Mouse (Mus musculus) liver, embryonic 12.5 days (tissue): ENCODE results near the gene Abhd8. TPM values are rescaled to one million over a fixed set of nuclear protein-coding genes. Genes with fewer than 3 reads are reported as not detected.

Experiments used
- ATAC-seq: fragments of 200-750 bp; cut with Nextera tagmentation; 2 replicates; pipeline ENCODE4 v1.8.0; 2017; ENCODE audit warnings: moderate number of reproducible peaks, mild to moderate bottlenecking, moderate library complexity
- H3K27ac ChIP-seq: fragments of 300-500 bp; sonication (generic); 2 replicates; pipeline ENCODE4 v1.5.1; 2016; ENCODE audit warnings: mild to moderate bottlenecking
- H3K27me3 ChIP-seq: fragments of 300-500 bp; sonication (generic); replicated peaks from 2 replicates; pipeline ENCODE4 v1.6.1; 2016; ENCODE audit warnings: mild to moderate bottlenecking, moderate library complexity
- H3K36me3 ChIP-seq: fragments of 300-500 bp; sonication (generic); 2 replicates; pipeline ENCODE4 v1.6.1; 2016; ENCODE audit warnings: mild to moderate bottlenecking, moderate library complexity
- H3K4me1 ChIP-seq: fragments of 300-500 bp; sonication (generic); 2 replicates; pipeline ENCODE4 v1.6.1; 2016
- H3K4me2 ChIP-seq: fragments of 300-500 bp; sonication (generic); 2 replicates; pipeline ENCODE4 v1.6.1; 2016; ENCODE audit warnings: mild to moderate bottlenecking, moderate library complexity
- H3K4me3 ChIP-seq: fragments of 300-500 bp; sonication (generic); 2 replicates; pipeline ENCODE4 v1.5.1; 2016; ENCODE audit warnings: mild to moderate bottlenecking, moderate library complexity
- H3K9ac ChIP-seq: fragments of 300-500 bp; sonication (generic); 2 replicates; pipeline ENCODE4 v1.6.1; 2016; ENCODE audit warnings: mild to moderate bottlenecking, moderate library complexity
- H3K9me3 ChIP-seq: fragments of 300-500 bp; sonication (generic); replicated peaks from 2 replicates; pipeline ENCODE4 v1.6.1; 2016; ENCODE audit warnings: mild to moderate bottlenecking, moderate library complexity
- WGBS: fragments of 180-500 bp; shearing (Covaris S2); methylation state at CpG from one replicate; pipeline ENCODE4 v1.1.7; 2016; ENCODE audit not compliant: insufficient replicate concordance; 5-methylcytosine and 5-hydroxymethylcytosine counted together
- polyA plus RNA-seq: library from polyadenylated mRNA; unstranded; fragments of >200 nt; fragmentation: Nextera tagmentation; extraction: Ambion mirVana; gene quantifications from 2 replicates; pipeline ENCODE4 v1.2.1, GENCODE M21; 2016

Abhd8 gene
- polyA plus RNA-seq, 1 experiment from 2014 or later, result 17.4 TPM

GRCm38 (mm10) chr8:71495811-71496210 lies 32.4 kb upstream of the Abhd8 start:
- Histone ChIP-seq H3K27me3 (no peaks in the 10 kb centered on the region), H3K36me3 (peaks cover 39% of the 10 kb centered on the region), H3K27ac (no peak overlapping the region), H3K9me3 (no peaks in the 10 kb centered on the region), H3K9ac (no peak overlapping the region), H3K4me3 (no peak overlapping the region), H3K4me2 (no peak overlapping the region), H3K4me1 (peaks cover 54% of the 10 kb centered on the region)
- 91% methylated on average over 5 of the region's 5 CpGs for WGBS
- ATAC-seq, result no peak

- H3K4me2 ChIP-seq, result no peak overlapping the region
These were observed 31.6 kb upstream of the Abhd8 start for GRCm38 (mm10) chr8:71495039-71495438.

DNA sequence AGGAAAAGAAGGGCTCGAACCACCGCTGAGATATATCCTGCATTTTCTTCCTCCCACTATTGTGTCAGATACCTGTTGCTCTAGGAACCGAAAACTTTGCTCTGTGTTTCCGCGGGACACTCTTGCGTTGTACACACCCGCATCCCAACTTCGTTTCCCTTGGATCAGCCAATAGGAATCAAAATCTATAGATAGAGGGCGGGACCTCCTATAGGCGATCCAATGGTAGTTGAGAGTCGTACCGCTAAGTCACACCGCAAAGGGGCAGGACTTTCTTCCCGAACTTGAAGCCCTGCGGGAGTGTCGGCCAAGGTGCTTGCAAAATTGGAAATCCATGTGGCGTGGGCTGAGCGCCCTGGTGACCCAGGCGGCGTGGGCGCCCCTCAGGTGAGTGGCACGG lies 25.0 kb upstream of the Abhd8 start:
- Histone ChIP-seq H3K27me3 (peaks cover 7% of the 10 kb centered on the region; the same call in 1 of the 2 replicates), H3K27ac (peak overlapping the region; percentile 82), H3K9ac (peak overlapping the region; percentile 84), H3K9me3 (no peaks in the 10 kb centered on the region), H3K4me1 (peaks cover 48% of the 10 kb centered on the region), H3K4me2 (peak overlapping the region; percentile 100), H3K4me3 (peak overlapping the region; percentile 85), H3K36me3 (peaks cover 37% of the 10 kb centered on the region)
- under 1% methylated on average over 22 of the region's 22 CpGs for WGBS
- peak; percentile 85 for ATAC-seq

More at GRCm38 (mm10) chr8:71495039-71495438, 31.6 kb upstream of the Abhd8 start:
- Histone ChIP-seq H3K27me3 (no peaks in the 10 kb centered on the region), H3K4me3 (no peak overlapping the region), H3K27ac (no peak overlapping the region), H3K9ac (no peak overlapping the region), H3K4me1 (peaks cover 52% of the 10 kb centered on the region), H3K9me3 (no peaks in the 10 kb centered on the region), H3K36me3 (peaks cover 46% of the 10 kb centered on the region)
- WGBS, result 30% methylated on average over 16 of the region's 16 CpGs
- ATAC-seq, result peak; percentile 20; the same call in 1 of the 2 replicates

DNA sequence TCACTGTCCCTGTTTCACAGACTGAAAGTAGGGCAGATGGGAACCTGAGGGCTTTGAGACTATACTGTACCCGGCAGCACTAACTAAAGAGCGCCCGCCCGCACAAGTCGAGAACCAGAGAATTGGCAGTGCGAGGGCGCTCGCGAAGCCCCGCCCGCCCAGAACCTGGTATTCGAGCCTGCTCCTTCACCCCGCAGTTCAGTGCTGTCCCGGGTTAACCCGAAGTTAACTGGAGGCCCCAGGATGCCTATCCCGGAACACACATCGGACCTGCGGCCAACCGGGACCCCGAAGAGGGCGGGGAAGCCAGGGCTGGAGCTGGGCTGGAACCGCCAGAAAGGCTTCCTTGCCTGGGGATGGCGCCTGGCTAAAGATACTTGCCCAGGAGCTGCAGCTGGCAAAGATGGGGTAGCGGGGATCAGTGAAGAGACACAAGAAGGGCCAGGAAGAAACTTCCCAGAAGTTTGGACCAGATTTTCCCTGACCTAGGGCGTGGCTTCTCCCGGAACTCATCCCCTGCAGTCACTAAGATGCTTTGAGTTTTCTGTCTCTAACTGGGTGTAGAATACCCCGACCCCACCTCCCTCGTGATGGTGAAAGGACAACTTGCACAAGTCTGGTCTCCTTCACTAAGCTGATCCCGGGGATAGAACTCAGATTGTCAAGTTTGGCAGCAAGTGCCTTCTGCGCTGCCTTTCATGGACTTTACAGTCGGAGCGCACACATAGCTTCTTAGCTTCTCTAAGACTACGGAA lies 24.4 kb upstream of the Abhd8 start, which contains the start of gene Gtpbp3:
Gene Gtpbp3, plus strand, starts transcription at position 413 of the 755 bp plus-strand sequence.
- peak within 1 kb of the TSS; percentile 85 for H3K4me3 ChIP-seq
- H3K9me3 ChIP-seq, result no peaks in the 10 kb centered on the region
- peaks cover 32% of the 10 kb centered on the region for H3K36me3 ChIP-seq
- peak; percentile 45 for ATAC-seq
- peak within 1 kb of the TSS; percentile 84 for H3K9ac ChIP-seq
- H3K4me2 ChIP-seq, result peak within 1 kb of the TSS; percentile 100
- H3K4me1 ChIP-seq, result peaks cover 45% of the 10 kb centered on the region
- H3K27ac ChIP-seq, result peak within 1 kb of the TSS; percentile 82
- H3K27me3 ChIP-seq, result peaks cover 7% of the 10 kb centered on the region; the same call in 1 of the 2 replicates
- WGBS, result 2% methylated on average over 33 of the region's 33 CpGs

DNA sequence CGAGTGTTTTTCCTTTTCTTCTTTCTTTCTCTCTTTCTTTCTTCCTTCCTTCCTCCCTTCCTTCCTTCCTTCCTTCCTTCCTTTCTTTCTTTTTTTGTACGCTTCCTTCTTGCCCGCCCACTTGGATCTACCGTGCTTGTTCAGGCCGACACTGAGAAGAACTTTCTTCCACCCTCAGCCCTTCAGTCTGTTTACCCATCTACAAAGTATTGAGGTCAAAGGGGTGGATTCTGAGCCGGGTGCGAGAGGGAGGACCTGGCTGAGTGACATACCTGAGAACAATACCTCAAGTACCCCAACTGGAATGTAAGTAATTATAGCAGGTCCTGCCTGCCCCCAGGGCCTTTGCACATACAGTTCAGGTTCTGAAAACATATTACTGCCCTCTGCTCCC lies 22.7 kb upstream of the Abhd8 start:
- Histone ChIP-seq H3K4me2 (peak overlapping the region; percentile 91), H3K27me3 (peaks cover 20% of the 10 kb centered on the region), H3K36me3 (peaks cover 17% of the 10 kb centered on the region), H3K27ac (no peak overlapping the region), H3K4me1 (peaks cover 46% of the 10 kb centered on the region), H3K9me3 (no peaks in the 10 kb centered on the region), H3K4me3 (peak overlapping the region; percentile 66), H3K9ac (peak overlapping the region; percentile 69; the same call in 1 of the 2 replicates)
- 33% methylated on average over 7 of the region's 7 CpGs for WGBS
- ATAC-seq, result no peak

- H3K4me1 ChIP-seq, result peaks cover 53% of the 10 kb centered on the region
- peak within 1 kb of the TSS; percentile 91 for H3K4me2 ChIP-seq
- peak within 1 kb of the TSS; percentile 66 for H3K4me3 ChIP-seq
- peaks cover 27% of the 10 kb centered on the region for H3K27me3 ChIP-seq
- peaks cover 10% of the 10 kb centered on the region for H3K36me3 ChIP-seq
- no peak within 1 kb of the TSS for H3K27ac ChIP-seq
- H3K9ac ChIP-seq, result peak within 1 kb of the TSS; percentile 69
- ATAC-seq, result peak; percentile 10; the same call in 1 of the 2 replicates
- WGBS, result 6% methylated on average over 53 of the region's 58 CpGs
- no peaks in the 10 kb centered on the region for H3K9me3 ChIP-seq
These were observed 22.0 kb upstream of the Abhd8 start, which contains the start of gene Ano8 for GRCm38 (mm10) chr8:71485142-71486135. Gene Ano8, minus strand, starts transcription at chr8:71485963.

- ATAC-seq, result no peak
- Histone ChIP-seq H3K9me3 (no peaks in the 10 kb centered on the region), H3K27ac (no peak overlapping the region), H3K4me1 (peaks cover 54% of the 10 kb centered on the region), H3K36me3 (peaks cover 3% of the 10 kb centered on the region; the same call in 1 of the 2 replicates), H3K9ac (no peak overlapping the region), H3K27me3 (peaks cover 30% of the 10 kb centered on the region), H3K4me3 (peak overlapping the region; percentile 66; the same call in 1 of the 2 replicates), H3K4me2 (peak overlapping the region; percentile 91)
- 83% methylated on average over 19 of the region's 19 CpGs for WGBS
These were observed 21.3 kb upstream of the Abhd8 start for GRCm38 (mm10) chr8:71484736-71485135.

DNA sequence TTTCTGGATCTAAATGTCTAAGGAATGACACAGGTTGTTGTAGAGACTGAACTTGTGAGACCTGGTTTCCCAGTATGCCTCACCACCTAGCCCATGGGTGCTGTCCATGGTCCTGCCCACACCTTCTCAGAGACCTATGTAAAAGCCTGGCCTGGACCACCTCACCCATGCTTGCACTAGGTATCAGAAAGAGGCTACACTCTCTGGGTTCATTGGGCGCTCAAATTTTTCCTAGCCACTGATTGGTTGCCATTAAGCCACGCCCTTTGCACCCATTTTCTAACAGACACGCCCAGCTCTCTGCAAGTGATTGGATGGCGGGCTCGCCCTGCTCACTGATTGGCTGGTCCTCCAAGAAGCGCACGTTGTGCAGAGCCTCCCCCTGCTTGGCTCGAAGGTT lies 20.5 kb upstream of the Abhd8 start:
- Histone ChIP-seq H3K9ac (no peak overlapping the region), H3K27me3 (peaks cover 35% of the 10 kb centered on the region), H3K9me3 (no peaks in the 10 kb centered on the region), H3K27ac (no peak overlapping the region), H3K4me1 (peaks cover 52% of the 10 kb centered on the region), H3K4me3 (no peak overlapping the region), H3K36me3 (0 out of 2 replicates have a peak, but pooled peaks cover 2% of the 10 kb centered on the region), H3K4me2 (no peak overlapping the region)
- WGBS, result 35% methylated on average over 8 of the region's 8 CpGs
- ATAC-seq, result no peak

GRCm38 (mm10) chr8:71478943-71479342 lies 15.5 kb upstream of the Abhd8 start:
- Histone ChIP-seq H3K4me2 (no peak overlapping the region), H3K4me3 (no peak overlapping the region), H3K9ac (no peak overlapping the region), H3K9me3 (no peaks in the 10 kb centered on the region), H3K4me1 (peaks cover 54% of the 10 kb centered on the region), H3K27me3 (peaks cover 45% of the 10 kb centered on the region), H3K27ac (no peak overlapping the region), H3K36me3 (peaks cover 19% of the 10 kb centered on the region)
- WGBS, result 74% methylated on average over 11 of the region's 11 CpGs
- no peak for ATAC-seq

DNA sequence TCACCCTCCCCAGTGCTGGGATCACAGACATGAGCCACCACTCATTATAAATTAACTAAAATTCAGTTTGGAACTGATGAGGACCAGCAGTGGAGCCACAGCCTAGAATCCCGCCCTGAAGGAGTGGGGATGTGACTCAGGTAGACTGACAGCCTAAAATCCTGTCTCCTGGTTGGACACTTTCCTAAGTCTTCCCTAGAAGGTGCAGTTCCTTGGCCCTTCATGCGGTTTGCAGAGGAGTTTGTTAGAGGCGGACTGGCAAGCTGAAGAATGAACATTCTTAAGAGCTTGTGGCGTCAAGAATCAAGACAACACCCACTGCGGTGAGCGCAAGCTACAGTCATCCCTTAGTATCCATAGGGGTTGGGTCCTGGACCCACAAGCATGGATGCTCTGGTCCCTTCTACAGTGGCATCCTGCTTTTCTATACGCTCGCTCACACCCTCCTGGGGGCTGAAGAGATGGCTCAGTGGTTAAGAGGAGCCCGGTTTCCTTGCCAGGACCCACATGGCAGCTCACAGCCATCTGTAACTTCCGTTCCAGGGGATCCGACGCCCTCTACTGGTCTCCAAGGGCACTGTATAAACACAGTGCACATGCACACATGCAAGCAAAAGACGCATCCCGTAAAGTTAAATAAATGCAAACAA lies 13.9 kb upstream of the Abhd8 start:
- no peak for ATAC-seq

More for the DNA sequence above, 13.9 kb upstream of the Abhd8 start:
- WGBS, result 28% methylated on average over 14 of the region's 14 CpGs
- H3K4me3 ChIP-seq, result peak overlapping the region; percentile 69
- peak overlapping the region; percentile 97 for H3K4me2 ChIP-seq
- peaks cover 43% of the 10 kb centered on the region for H3K27me3 ChIP-seq
- H3K9ac ChIP-seq, result peak overlapping the region; percentile 78
- H3K36me3 ChIP-seq, result peaks cover 35% of the 10 kb centered on the region
- H3K9me3 ChIP-seq, result no peaks in the 10 kb centered on the region
- H3K27ac ChIP-seq, result no peak overlapping the region
- H3K4me1 ChIP-seq, result peaks cover 53% of the 10 kb centered on the region
